Mouse (Mus musculus) bone marrow, adult 2 months (tissue): ENCODE data around the gene Palld.

Experiments used
- CTCF ChIP-seq: fragments of 200-500 bp; IDR thresholded peaks from 2 replicates; pipeline ENCODE4 v1.5.1; 2011; ENCODE audit warnings: low read length, control low read depth; ENCODE audit not compliant: control insufficient read depth, insufficient read depth
- POLR2A ChIP-seq: fragments of 200-500 bp; IDR thresholded peaks from 2 replicates; pipeline ENCODE4 v1.6.1; 2011; ENCODE audit warnings: low read depth, mild to moderate bottlenecking, control low read depth, low read length, borderline replicate concordance; ENCODE audit not compliant: control insufficient read depth

- TF ChIP-seq CTCF, result no peak
- no peak for TF ChIP-seq POLR2A
Observed at GRCm38 (mm10) chr8:61522132-61522531, 380.4 kb downstream of the Palld start.
